Mouse (Mus musculus): ENCODE data around the gene Hras. TPM values are rescaled to one million over a fixed set of nuclear protein-coding genes. Genes with fewer than 3 reads are reported as not detected.

Hras gene
- total and polyA plus RNA-seq, 3 experiments = 29.3 to 38.9 (median 32.7) TPM

GRCm38 (mm10) chr7:141198121-141198520, 4.3 kb upstream of the Hras start:
- Histone ChIP-seq H3K27me3 (ENCODE audit: insufficient read depth, low read length) (peaks cover 2% of the 10 kb centered on the region; the same call in 1 of the 2 replicates), H3K36me3 (replicated peaks) (peaks cover 8% of the 10 kb centered on the region), H3K4me1 (ENCODE audit: insufficient read depth, low read depth, low read length) (peaks cover 27% of the 10 kb centered on the region), H3K9me3 (replicated peaks) (no peaks in the 10 kb centered on the region), H3K4me3 (ENCODE audit: low read depth, low read length) (no peak overlapping the region)
- TF ChIP-seq GATA2 (IDR thresholded peaks at IDR 0.05; ENCODE audit: borderline replicate concordance, low read depth, low read length) = no peak
- no peak for TF ChIP-seq CTCF (IDR thresholded peaks at IDR 0.05; ENCODE audit: low read depth, low read length)
- no peak for TF ChIP-seq POLR2AphosphoS5 (IDR thresholded peaks at IDR 0.05; ENCODE audit: insufficient replicate concordance, low read depth, low read length)
- no peak for TF ChIP-seq TAL1 (conservative IDR thresholded peaks at IDR 0.05; ENCODE audit: low read depth, low read length)
- TF ChIP-seq GATA1 (IDR thresholded peaks at IDR 0.05; ENCODE audit: borderline replicate concordance, low read length) = no peak
- ATAC-seq (ENCODE audit: extremely low read depth, insufficient number of reproducible peaks, low FRiP score, poor library complexity, severe bottlenecking) = no peak
- no peak for DNase-seq (ENCODE audit: low spot score)

GRCm38 (mm10) chr7:141196619-141197282, 2.9 kb upstream of the Hras start:
- DNase-seq (ENCODE audit: low spot score) (no peak), ATAC-seq (ENCODE audit: extremely low read depth, insufficient number of reproducible peaks, low FRiP score, poor library complexity, severe bottlenecking) (no peak)
- no peak overlapping the region for H3K4me3 ChIP-seq (ENCODE audit: low read depth, low read length)
- peaks cover 41% of the 10 kb centered on the region for H3K4me1 ChIP-seq (ENCODE audit: insufficient read depth, low read depth, low read length)
- H3K9me3 ChIP-seq (replicated peaks) = no peaks in the 10 kb centered on the region
- peaks cover 19% of the 10 kb centered on the region for H3K36me3 ChIP-seq (replicated peaks)
- peaks cover 2% of the 10 kb centered on the region; the same call in 1 of the 2 replicates for H3K27me3 ChIP-seq (ENCODE audit: insufficient read depth, low read length)
- TF ChIP-seq GATA2 (IDR thresholded peaks at IDR 0.05; ENCODE audit: borderline replicate concordance, low read depth, low read length) = no peak
- TF ChIP-seq TAL1 (conservative IDR thresholded peaks at IDR 0.05; ENCODE audit: low read depth, low read length) = no peak
- no peak for TF ChIP-seq GATA1 (IDR thresholded peaks at IDR 0.05; ENCODE audit: borderline replicate concordance, low read length)
- TF ChIP-seq CTCF (IDR thresholded peaks at IDR 0.05; ENCODE audit: low read depth, low read length) = no peak
- no peak for TF ChIP-seq POLR2AphosphoS5 (IDR thresholded peaks at IDR 0.05; ENCODE audit: insufficient replicate concordance, low read depth, low read length)

DNA sequence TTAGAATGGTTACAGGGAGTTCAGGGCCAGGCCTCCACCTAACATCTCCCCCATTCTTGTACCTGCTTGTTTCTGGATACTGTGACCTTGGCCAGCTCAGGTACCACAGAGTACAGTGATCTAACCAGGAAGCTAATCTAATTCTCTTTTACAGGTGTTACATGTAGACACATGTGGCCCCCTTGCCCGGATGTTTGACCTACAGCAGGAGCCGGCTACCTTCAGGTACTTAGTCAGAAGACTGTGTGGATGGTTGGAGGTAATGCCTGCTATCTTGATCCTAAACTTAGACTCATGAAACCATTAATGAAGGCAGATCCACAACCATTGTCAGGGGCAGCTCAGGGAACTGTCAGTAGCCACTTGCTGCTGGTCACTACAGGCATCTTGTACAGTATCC, 1.9 kb upstream of the Hras start:
- no peak overlapping the region for H3K4me3 ChIP-seq (ENCODE audit: low read depth, low read length)
- DNase-seq (ENCODE audit: low spot score) (no peak), ATAC-seq (ENCODE audit: extremely low read depth, insufficient number of reproducible peaks, low FRiP score, poor library complexity, severe bottlenecking) (no peak)
- H3K27me3 ChIP-seq (ENCODE audit: insufficient read depth, low read length) = peaks cover 2% of the 10 kb centered on the region; the same call in 1 of the 2 replicates
- peaks cover 48% of the 10 kb centered on the region for H3K4me1 ChIP-seq (ENCODE audit: insufficient read depth, low read depth, low read length)
- H3K36me3 ChIP-seq (replicated peaks) = peaks cover 29% of the 10 kb centered on the region
- TF ChIP-seq GATA1 (IDR thresholded peaks at IDR 0.05; ENCODE audit: borderline replicate concordance, low read length) = no peak
- no peak for TF ChIP-seq POLR2AphosphoS5 (IDR thresholded peaks at IDR 0.05; ENCODE audit: insufficient replicate concordance, low read depth, low read length)
- no peak for TF ChIP-seq GATA2 (IDR thresholded peaks at IDR 0.05; ENCODE audit: borderline replicate concordance, low read depth, low read length)
- no peak for TF ChIP-seq TAL1 (conservative IDR thresholded peaks at IDR 0.05; ENCODE audit: low read depth, low read length)
- TF ChIP-seq CTCF (IDR thresholded peaks at IDR 0.05; ENCODE audit: low read depth, low read length) = no peak
- no peaks in the 10 kb centered on the region for H3K9me3 ChIP-seq (replicated peaks)

DNA sequence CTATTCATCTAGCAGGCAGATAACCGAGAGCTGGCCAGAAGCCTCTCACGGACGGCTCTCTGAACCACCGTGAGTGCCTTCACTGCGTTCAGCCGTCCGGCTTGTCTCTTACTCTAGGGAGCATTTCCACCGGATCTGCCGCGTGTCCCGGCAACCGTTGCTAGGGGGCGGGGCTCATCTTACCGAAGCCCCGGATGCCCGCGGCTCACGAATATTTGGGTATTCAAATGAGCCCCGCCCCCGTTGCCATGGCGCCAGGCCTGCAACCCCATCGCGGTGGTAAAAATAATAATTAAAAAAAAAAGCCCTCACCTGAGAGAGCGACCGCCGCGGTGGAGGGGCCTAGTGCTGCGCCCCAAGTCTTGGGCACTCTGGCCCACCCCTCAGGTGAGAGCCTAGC, 1.0 kb upstream of the Hras start:
- Histone ChIP-seq H3K4me1 (ENCODE audit: insufficient read depth, low read depth, low read length) (peaks cover 56% of the 10 kb centered on the region), H3K9me3 (replicated peaks) (no peaks in the 10 kb centered on the region), H3K27me3 (ENCODE audit: insufficient read depth, low read length) (peaks cover 2% of the 10 kb centered on the region; the same call in 1 of the 2 replicates), H3K36me3 (replicated peaks) (peaks cover 39% of the 10 kb centered on the region), H3K4me3 (ENCODE audit: low read depth, low read length) (peak overlapping the region; percentile 89)
- ATAC-seq (ENCODE audit: extremely low read depth, insufficient number of reproducible peaks, low FRiP score, poor library complexity, severe bottlenecking) (peak; percentile 32), DNase-seq (ENCODE audit: low spot score) (peak; percentile 70)
- TF ChIP-seq TAL1 (conservative IDR thresholded peaks at IDR 0.05; ENCODE audit: low read depth, low read length) (no peak), GATA2 (IDR thresholded peaks at IDR 0.05; ENCODE audit: borderline replicate concordance, low read depth, low read length) (no peak), GATA1 (IDR thresholded peaks at IDR 0.05; ENCODE audit: borderline replicate concordance, low read length) (no peak), CTCF (IDR thresholded peaks at IDR 0.05; ENCODE audit: low read depth, low read length) (no peak), POLR2AphosphoS5 (IDR thresholded peaks at IDR 0.05; ENCODE audit: insufficient replicate concordance, low read depth, low read length) (no peak)

GRCm38 (mm10) chr7:141194409-141194808, 604 bp upstream of the Hras start:
- TF ChIP-seq POLR2AphosphoS5 (IDR thresholded peaks at IDR 0.05; ENCODE audit: insufficient replicate concordance, low read depth, low read length) (no peak), TAL1 (conservative IDR thresholded peaks at IDR 0.05; ENCODE audit: low read depth, low read length) (no peak), GATA2 (IDR thresholded peaks at IDR 0.05; ENCODE audit: borderline replicate concordance, low read depth, low read length) (no peak), GATA1 (IDR thresholded peaks at IDR 0.05; ENCODE audit: borderline replicate concordance, low read length) (no peak), CTCF (IDR thresholded peaks at IDR 0.05; ENCODE audit: low read depth, low read length) (no peak)
- peaks cover 43% of the 10 kb centered on the region for H3K36me3 ChIP-seq (replicated peaks)
- peak; percentile 25; the same call in 1 of the 2 replicates for ATAC-seq (ENCODE audit: extremely low read depth, insufficient number of reproducible peaks, low FRiP score, poor library complexity, severe bottlenecking)
- H3K9me3 ChIP-seq (replicated peaks) = no peaks in the 10 kb centered on the region
- H3K27me3 ChIP-seq (ENCODE audit: insufficient read depth, low read length) = no peaks in the 10 kb centered on the region; the same call in 1 of the 2 replicates
- peak overlapping the region; percentile 89 for H3K4me3 ChIP-seq (ENCODE audit: low read depth, low read length)
- peaks cover 59% of the 10 kb centered on the region for H3K4me1 ChIP-seq (ENCODE audit: insufficient read depth, low read depth, low read length)
- no peak for DNase-seq (ENCODE audit: low spot score)

GRCm38 (mm10) chr7:141193348-141193856, 403 bp downstream of the Hras start:
- Histone ChIP-seq H3K9me3 (replicated peaks) (no peaks in the 10 kb centered on the region), H3K27me3 (ENCODE audit: insufficient read depth, low read length) (no peaks in the 10 kb centered on the region; the same call in 1 of the 2 replicates), H3K36me3 (replicated peaks) (peaks cover 52% of the 10 kb centered on the region), H3K4me1 (ENCODE audit: insufficient read depth, low read depth, low read length) (peaks cover 62% of the 10 kb centered on the region), H3K4me3 (ENCODE audit: low read depth, low read length) (peak overlapping the region; percentile 89)
- DNase-seq (ENCODE audit: low spot score) = peak; percentile 39
- TF ChIP-seq TAL1 (conservative IDR thresholded peaks at IDR 0.05; ENCODE audit: low read depth, low read length) (no peak), GATA2 (IDR thresholded peaks at IDR 0.05; ENCODE audit: borderline replicate concordance, low read depth, low read length) (no peak), GATA1 (IDR thresholded peaks at IDR 0.05; ENCODE audit: borderline replicate concordance, low read length) (no peak), POLR2AphosphoS5 (IDR thresholded peaks at IDR 0.05; ENCODE audit: insufficient replicate concordance, low read depth, low read length) (no peak)
- ATAC-seq (ENCODE audit: extremely low read depth, insufficient number of reproducible peaks, low FRiP score, poor library complexity, severe bottlenecking) = no peak
